Comparison of ENCODE assay signal across 9 mouse cellular contexts in the genomic region with DNA sequence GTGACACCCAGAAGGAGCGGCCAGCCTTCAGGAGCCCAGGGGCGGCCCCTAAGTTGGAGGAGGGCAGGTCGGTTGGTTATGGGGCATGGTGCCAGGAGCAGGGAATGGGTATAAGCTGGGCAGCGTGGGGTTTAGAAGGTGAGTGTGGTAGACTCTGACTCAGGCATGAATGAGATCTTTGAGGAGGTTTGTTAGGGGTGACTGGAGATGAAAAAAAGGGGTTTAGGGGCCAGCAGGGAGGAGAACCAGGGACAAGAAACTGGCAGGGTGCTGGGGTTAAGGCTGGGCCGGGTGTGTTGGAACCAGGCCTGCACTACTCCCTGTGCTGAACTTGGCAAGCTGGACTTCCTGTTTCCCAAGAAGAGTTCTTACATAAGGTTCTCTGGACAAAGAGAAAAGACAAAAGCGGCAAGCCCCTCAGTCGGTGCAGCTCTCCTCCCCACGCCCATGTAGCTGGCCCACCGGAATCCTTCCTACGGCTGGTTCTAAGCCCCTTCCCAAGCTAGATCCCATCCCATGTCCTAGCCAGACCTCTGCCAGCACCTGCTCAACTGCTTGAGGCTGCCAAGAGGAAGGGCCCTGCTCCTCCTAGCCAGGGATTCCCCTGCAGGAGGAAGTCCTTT. TPM values are rescaled to one million over a fixed set of nuclear protein-coding genes. Genes with fewer than 3 reads are reported as not detected.
A peak's percentile ranks its signal among the peaks of the same experiment; 100 is the strongest.
DNase-seq lines count a peak whose midpoint lies in the region; ATAC-seq and TF ChIP-seq lines count a peak whose summit lies in the region.
"Had no signal": no experiment of that assay in that cellular context is flagged by ENCODE, and none has a peak within 500 bp of the region (broad histone marks: within the 10 kb centered on the region; RNA-seq: fewer than 3 reads in every experiment).

TSS of gene Tnfsf13 (minus strand) at position 259 of the 623 bp plus-strand sequence.

- WGBS in embryonic facial prominence, embryonic 15.5 days, result 66% methylated on average over 10 of the region's 10 CpGs
- 42% methylated on average over 10 of the region's 10 CpGs for WGBS in heart, embryonic 15.5 days

- peak within 1 kb of the TSS; percentile 97 for H3K27ac ChIP-seq in embryonic facial prominence, embryonic 15.5 days (replicated peaks)
- peak within 1 kb of the TSS; percentile 82 for H3K27ac ChIP-seq in heart, embryonic 15.5 days

- ATAC-seq in embryonic facial prominence, embryonic 15.5 days (ENCODE audit: insufficient number of reproducible peaks, low FRiP score, low TSS enrichment, low read depth), result no peak
- 0 out of 2 replicates have a peak, but pooled peaks have one; percentile 12 for ATAC-seq in heart, embryonic 15.5 days (replicated peaks; ENCODE audit: insufficient number of reproducible peaks, insufficient read depth, low FRiP score, low read depth)
- peak; percentile 22; the same call in 1 of the 2 replicates for ATAC-seq in megakaryocyte, adult 5-6 weeks (ENCODE audit: poor library complexity, severe bottlenecking)

- no peaks in the 10 kb centered on the region for H3K27me3 ChIP-seq in E14TG2a.4 (ENCODE audit: insufficient read depth, low read length)
- H3K27me3 ChIP-seq in embryonic facial prominence, embryonic 15.5 days, result no peaks in the 10 kb centered on the region
- H3K27me3 ChIP-seq in heart, embryonic 15.5 days, result no peaks in the 10 kb centered on the region

- DNase-seq in adrenal gland, adult 8-10 months, result peak; percentile 81
- peak; percentile 87 to 94 for DNase-seq in kidney, postnatal 25 days
- DNase-seq in urinary bladder, postnatal 14 days (ENCODE audit: low spot score), result peak; percentile 77
- DNase-seq in thymus, postnatal 10 days (ENCODE audit: low spot score in 2 of 2), result no peak

- no peak within 1 kb of the TSS for H3K4me2 ChIP-seq in embryonic facial prominence, embryonic 15.5 days (replicated peaks)
- H3K4me2 ChIP-seq in heart, embryonic 15.5 days, result peak within 1 kb of the TSS; percentile 27; the same call in 1 of the 2 replicates

- H3K4me3 ChIP-seq in E14TG2a.4 (replicated peaks; ENCODE audit: low read length), result peak within 1 kb of the TSS; percentile 95
- no peak within 1 kb of the TSS for H3K4me3 ChIP-seq in embryonic facial prominence, embryonic 15.5 days (replicated peaks)
- no peak within 1 kb of the TSS for H3K4me3 ChIP-seq in heart, embryonic 15.5 days

- H3K9me3 ChIP-seq in E14TG2a.4 (ENCODE audit: low read length), result no peaks in the 10 kb centered on the region
- no peaks in the 10 kb centered on the region for H3K9me3 ChIP-seq in embryonic facial prominence, embryonic 15.5 days (replicated peaks)
- H3K9me3 ChIP-seq in heart, embryonic 15.5 days (replicated peaks), result no peaks in the 10 kb centered on the region

- peaks cover 34% of the 10 kb centered on the region for H3K36me3 ChIP-seq in E14TG2a.4 (ENCODE audit: insufficient read depth, low read length)
- no peaks in the 10 kb centered on the region for H3K36me3 ChIP-seq in embryonic facial prominence, embryonic 15.5 days
- H3K36me3 ChIP-seq in heart, embryonic 15.5 days, result no peaks in the 10 kb centered on the region

- peaks cover 86% of the 10 kb centered on the region for H3K4me1 ChIP-seq in E14TG2a.4 (replicated peaks; ENCODE audit: low read depth, low read length)
- peaks cover 51% of the 10 kb centered on the region for H3K4me1 ChIP-seq in embryonic facial prominence, embryonic 15.5 days
- H3K4me1 ChIP-seq in heart, embryonic 15.5 days (replicated peaks), result peaks cover 44% of the 10 kb centered on the region

- no peak within 1 kb of the TSS for H3K9ac ChIP-seq in embryonic facial prominence, embryonic 15.5 days
- no peak within 1 kb of the TSS; the same call in 1 of the 2 replicates for H3K9ac ChIP-seq in heart, embryonic 15.5 days

- no peak for TF ChIP-seq CTCF in E14TG2a.4 (conservative IDR thresholded peaks at IDR 0.05; ENCODE audit: low read length)

RNA-seq across cellular contexts. Expression of gene Tnfsf13, which starts in this region (rescaled TPM):
- 1 to 10 TPM; 2.5 to 7.3 (median 4.5) TPM for total RNA-seq in adrenal gland, adult 8-10 months (2022)
- 1.0 and 1.1 TPM in 2 replicates for polyA plus RNA-seq in embryonic facial prominence, embryonic 15.5 days (2015; fragmentation: Nextera tagmentation; extraction: Ambion mirVana)
- polyA plus RNA-seq in heart, embryonic 15.5 days (2015; fragmentation: Nextera tagmentation; extraction: Ambion mirVana), result 0.54 and 0.99 TPM in 2 replicates
- 37.7 and 47.2 TPM in 2 replicates for total RNA-seq in megakaryocyte, adult 5-6 weeks (2015)
- 74.3 and 78.9 TPM in 2 replicates for total RNA-seq in megakaryocyte, adult 5-6 weeks (2017)
- polyA plus RNA-seq: neural tube, embryonic 11.5 days had no signal

Comparison
In these comparisons a context has a peak if more than half of its experiments do, and no peak if none do; other contexts are left out.
1. RNA of gene Tnfsf13 (total RNA-seq): 37.7 to 78.9 TPM in megakaryocyte, adult 5-6 weeks; 2.5 to 7.3 TPM in adrenal gland, adult 8-10 months; every median in the first group is over 4 times any median in the second.
2. Peak in ATAC-seq, H3K27ac ChIP-seq and H3K4me2 ChIP-seq in heart, embryonic 15.5 days; RNA of the gene not detected or under 1 TPM.
3. DNase-seq: peak in adrenal gland, adult 8-10 months (single experiment), kidney, postnatal 25 days (2 of 2) and urinary bladder, postnatal 14 days (single experiment); none in thymus, postnatal 10 days (0 of 2).